Mouse (Mus musculus): ENCODE measurements around the gene Exosc1. TPM values are rescaled to one million over a fixed set of nuclear protein-coding genes. Genes with fewer than 3 reads are reported as not detected.
"Not testable (repeated sequence)": the region's sequence is repeated elsewhere in the genome, so short reads cannot be mapped to it uniquely, and the experiment has no call there.

The Exosc1 gene
- total RNA-seq (2021), result 10 to 100 TPM; 28.8 to 32.2 TPM
- long read RNA-seq, transcript Exosc1-201 (8 exons, 1,018 nt), result major isoform, 35 of 46 reads
- long read RNA-seq, partial matches to known transcripts, result 3 of 46 reads
- long read RNA-seq, other reads (novel, unspliced or antisense), result 7 of 46 reads

DNA sequence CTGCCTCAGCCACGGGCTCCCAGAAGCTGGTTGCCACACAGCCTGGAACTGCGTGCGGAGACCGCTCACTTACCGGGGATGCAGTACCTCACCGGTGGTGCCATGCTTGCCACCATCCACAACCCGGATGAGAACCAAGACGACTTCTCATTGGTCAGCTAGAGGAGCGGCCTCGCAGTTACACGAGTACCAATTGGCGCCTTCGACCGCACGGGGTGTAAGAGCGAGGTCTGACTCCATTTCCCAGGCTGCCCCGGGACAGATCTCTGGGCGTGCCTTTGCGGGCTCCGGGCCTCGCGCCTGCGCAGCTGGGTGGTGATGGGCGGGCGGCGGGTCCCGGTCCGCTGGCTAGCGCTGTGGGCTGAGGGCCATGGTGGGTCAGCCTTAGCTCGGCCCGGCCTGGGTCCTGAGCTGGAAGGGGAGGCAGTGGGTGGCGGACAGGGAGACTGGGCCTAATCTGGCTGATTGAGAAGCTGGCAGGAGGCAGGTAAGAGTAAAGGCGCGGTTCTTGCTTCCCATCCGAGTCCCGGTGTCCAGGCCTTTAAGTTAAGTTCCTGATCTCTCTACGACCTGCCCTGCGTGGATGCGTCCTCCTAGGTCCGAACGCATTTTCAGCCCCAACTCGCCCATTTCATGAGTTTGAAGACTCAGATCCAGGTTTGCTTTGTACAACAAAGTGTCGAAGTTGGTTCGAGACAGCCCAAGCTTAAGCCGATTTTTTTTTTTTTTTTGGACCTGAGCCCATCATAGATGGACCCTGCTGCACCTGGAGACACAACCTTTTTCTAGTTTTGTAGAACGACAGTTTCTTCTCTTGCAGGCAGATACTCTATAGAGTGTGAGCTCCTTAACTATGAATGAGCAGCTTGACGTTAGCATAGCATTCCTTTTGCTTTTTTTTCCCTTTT, at the start of gene Exosc1, which contains the start of gene Zdhhc16:
Gene Exosc1 (minus strand): TSS at position 245 of the 908 bp plus-strand sequence.
Gene Zdhhc16 (plus strand): TSS at position 302 of the 908 bp plus-strand sequence.
- peak; percentile 98 to 99 for DNase-seq (ENCODE audit: low spot score in 2 of 2)

DNA sequence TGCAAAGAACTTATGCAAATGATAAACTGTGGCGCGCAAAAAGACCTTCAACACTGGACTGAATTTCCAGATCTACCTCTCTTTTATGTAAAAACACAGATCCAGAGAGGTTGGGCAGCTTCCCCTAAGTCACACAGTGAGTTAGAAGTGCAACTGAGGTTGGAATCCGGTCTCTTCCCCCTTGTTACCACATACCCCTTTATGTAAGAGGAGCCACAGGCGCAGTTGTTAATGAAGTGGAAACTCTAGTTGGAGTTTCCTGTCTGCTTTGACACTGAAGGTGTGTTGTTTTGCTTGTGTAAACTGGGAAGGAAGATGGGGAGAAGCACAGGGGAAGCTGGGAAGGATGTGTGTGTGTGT, 49.5 kb upstream of the Exosc1 start:
- DNase-seq (ENCODE audit: low spot score in 2 of 2), result no peak

DNA sequence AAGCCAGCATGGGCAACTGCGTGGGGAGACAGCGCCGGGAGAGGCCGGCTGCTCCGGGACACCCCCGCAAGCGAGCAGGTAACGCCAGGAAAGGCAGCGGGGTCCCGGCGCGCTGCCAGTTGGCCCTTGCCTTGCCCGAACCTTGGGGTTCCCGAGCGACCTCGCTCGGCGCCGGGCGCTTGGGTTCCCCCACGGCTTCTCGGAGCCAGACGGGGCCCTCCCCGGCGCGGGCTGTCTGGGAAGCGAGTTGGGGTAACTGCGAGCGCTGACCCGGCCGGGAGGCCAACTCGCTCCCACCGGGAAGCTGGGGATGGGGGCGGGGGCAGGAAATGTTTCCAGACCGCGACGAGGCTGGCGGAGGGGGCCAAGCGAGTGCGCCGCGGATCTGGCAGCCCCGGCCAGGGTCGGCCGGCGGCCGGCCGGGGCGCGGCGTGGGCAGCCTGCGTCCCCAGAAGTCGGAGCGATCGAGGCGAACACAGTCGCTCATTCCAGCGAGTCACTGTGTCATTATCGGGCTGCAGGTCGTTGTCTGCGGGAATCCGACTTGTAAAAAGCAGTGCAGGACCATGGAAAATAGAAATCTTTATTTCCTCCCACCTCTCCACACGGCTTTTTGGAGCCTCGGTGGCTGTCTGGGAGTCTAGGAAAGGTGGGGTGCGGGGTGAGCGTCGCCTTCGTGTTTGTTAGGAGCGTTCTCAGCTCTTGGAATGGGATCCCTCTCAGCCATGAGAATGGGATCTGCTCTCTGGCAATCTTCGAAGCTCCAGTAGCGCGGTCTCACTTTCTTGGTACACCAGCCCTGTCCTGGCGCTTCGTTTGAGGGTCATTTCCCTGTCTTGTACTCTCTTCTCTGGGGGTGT, 48.9 kb upstream of the Exosc1 start:
- peak in 1 of 2 experiments; percentile 70 for DNase-seq (ENCODE audit: low spot score in 2 of 2)

DNA sequence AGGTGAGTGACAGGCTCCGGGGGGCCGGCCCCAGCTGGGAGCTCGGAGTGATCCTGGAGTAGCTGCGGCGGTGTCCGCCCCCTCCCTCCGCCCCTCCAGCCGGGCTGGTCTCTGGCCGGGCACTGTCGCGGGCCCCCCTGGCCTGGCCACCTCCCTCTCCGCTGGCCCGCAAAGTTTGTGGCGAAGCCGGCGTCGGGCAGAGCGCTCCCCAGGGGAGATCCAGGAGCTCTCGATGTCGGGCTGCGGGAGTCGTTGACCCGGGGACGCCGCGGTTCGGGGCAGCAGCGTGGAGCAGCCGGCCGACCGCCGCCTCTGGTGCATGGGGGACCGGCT, 48.3 kb upstream of the Exosc1 start, which contains the start of gene Ubtd1:
Gene Ubtd1 (plus strand): TSS at position 169 of the 333 bp plus-strand sequence.
- DNase-seq (ENCODE audit: low spot score in 2 of 2), result no peak

DNA sequence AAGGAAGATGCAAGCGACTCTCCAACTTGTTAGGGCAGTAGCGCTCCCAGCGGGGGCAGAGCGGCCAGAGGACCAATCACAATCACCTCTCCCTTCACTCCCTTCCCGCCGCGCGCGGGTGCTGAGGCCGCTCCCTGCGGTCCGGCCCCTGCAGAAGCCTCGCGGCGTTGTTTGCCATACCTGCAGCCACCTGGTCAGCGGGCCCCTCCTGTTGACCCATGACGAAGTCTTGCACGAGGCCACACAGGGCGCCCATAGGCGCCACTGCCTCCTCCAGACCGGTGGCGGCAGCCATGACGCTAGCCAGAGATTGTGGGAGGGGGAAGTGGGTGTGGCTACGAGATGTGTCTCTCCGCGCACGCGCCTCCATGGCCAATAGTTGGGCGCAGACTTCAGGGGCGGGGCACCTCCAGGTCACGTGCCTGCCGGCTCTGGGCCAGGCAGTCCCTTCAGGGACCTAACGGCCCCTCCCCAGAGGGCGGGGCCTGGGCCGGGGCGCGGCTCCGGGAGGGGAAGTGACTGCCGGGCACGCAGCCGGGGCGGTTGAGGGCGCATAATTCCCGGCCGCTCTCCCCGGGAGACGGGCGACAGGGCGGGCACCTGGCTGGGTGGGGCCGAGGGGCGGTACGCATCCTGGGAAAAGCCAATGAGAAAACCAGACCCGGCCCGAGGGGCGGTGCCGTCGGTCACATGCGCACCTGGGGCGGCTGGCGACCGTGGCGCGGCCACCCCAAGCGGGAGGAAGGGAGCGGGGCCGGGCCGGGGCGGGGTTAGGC, 47.8 kb upstream of the Exosc1 start, which contains the start of gene Mms19:
Gene Mms19 (minus strand): TSS at position 339 of the 776 bp plus-strand sequence.
- peak; percentile 98 to 99 for DNase-seq (ENCODE audit: low spot score in 2 of 2)

DNA sequence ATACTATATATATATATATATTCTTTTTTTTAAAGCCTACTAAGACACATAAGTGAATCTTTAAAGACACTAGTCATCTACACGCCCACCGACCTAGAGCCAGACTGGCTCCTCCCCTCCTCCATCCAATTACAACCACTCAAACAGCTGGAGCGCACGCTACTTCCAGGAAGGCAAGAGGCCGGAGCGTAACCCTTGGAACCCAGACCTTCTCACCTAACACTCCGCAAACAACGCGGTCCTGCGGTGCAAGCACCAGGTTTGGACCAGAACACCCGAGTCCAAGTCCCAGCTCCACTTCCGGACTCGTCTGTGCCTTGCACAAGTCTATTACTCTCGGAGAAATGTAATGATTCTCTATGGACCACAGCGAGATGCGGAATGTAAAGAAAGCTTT, 47.2 kb upstream of the Exosc1 start:
- no peak for DNase-seq (ENCODE audit: low spot score in 2 of 2)

DNA sequence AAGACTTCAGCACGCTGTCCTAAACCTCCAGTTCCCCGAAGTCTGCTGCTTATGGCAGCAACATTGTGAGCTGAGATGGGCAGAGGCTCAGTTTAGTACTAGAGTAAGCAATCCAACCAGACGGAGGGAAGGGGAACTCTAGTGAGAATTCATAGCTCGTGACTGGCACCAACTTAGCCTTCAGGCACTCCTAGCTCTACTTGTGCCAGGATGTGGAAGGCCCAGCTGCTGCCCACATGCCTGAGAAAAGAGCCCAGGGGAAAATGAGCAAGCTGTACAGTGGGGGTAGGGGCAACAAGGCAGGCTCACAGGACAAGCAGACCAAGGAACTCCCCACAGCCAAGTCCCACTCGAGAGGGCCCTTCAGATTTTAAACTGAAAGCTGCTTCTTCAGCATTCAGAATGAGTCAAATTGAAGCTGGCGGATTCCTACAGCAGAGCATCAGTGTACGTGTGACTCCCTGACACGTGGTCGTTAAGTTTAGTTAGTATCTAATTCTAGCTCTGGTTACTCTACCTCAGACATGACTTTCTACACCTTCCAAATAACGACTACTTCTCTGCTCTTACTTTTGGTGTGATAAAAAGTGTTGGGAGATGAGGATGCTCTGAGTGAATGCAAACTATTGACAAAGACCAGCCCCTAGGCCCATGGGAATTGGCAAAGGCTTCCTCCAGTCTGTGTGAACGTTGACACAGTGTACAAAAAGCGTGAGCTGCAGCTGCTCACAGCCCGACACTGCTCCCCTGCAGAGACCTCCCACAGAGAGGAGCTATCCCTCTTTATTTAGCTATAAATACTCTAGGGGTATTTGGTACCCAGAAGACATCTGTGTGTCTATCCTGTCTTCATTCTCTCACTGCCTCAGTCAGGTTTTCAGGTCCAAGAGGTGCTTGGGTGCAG, 40.9 kb upstream of the Exosc1 start:
- peak; percentile 22 to 32 for DNase-seq (ENCODE audit: low spot score in 2 of 2)

DNA sequence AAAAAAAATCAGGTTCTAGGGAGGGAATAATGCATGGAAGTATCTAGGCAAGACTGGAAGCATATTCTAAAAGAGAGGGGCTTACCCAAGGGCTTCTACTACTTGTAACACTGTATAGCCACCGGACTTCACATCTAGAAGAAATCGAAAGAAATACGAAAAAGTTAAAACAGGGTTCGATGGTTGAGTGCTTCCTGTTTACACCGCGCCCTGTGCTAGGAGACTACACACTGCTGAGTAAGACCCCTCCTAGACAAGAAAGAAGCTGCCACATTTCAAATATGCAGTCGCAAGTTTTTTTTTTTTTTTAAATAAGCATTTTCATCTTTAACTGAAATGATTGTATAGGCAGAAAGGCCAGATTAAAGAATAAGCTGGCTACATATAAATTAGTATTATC, 36.4 kb upstream of the Exosc1 start:
- no peak for DNase-seq (ENCODE audit: low spot score in 2 of 2)

DNA sequence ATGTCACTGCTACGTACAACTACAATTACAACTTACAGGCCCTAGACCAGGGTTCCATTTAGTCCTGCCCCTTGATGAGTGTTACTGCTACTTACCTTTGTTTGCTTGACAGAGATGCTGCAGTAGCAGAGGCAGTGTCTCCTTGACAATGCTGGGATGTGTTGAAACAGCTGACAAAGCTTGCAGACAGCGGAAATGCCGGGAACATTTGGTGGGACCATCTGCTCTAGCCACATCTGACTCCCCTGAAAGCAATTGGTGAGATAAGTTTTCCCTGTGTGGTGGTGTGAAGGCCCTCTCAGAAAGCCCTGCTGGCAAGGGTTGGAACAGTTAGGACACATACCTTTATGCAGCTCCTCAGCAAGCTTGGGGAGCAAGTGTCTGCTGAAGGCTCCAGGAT, 20.4 kb upstream of the Exosc1 start:
- DNase-seq (ENCODE audit: low spot score in 2 of 2), result peak; percentile 24 to 27

DNA sequence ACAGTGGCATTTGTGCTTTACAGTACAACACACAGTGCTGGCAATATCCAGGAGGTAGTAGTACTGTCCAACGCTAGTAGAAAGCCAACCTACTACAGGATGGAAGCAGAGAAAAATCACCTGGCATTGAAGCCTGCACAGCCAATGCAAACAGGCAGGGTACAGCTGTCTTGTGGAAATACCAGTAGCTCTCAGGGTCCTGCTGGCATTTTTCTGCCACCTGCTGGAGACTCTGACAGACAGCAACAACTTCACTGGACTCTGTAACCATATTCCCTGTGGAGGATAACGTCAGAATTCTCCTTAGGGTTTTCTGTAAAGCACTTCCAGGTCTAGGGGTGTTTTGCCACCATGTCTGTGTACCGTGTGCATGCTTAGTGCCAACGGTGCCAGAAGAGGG, 19.1 kb upstream of the Exosc1 start:
- DNase-seq (ENCODE audit: low spot score in 2 of 2), result no peak

DNA sequence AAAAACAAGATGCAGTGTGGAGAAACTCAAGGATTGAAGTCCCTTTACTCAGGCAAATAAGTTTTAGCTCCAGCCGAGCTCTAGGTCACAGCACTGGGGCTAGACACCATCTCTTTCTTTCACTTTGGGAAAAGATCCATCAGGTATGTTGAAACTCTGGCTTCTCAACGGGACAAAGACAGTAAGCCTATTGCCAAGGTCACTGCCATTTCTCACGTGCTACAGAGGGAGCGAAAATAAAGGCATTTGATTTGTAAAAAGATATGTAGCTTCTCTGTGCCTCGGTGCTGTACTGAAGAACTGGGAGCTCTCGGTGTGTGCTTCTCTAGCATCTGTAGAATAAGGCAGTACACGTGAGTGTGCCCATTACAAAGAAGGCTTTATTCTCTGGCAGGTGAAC, 10.6 kb upstream of the Exosc1 start:
- DNase-seq (ENCODE audit: low spot score in 2 of 2), result no peak

DNA sequence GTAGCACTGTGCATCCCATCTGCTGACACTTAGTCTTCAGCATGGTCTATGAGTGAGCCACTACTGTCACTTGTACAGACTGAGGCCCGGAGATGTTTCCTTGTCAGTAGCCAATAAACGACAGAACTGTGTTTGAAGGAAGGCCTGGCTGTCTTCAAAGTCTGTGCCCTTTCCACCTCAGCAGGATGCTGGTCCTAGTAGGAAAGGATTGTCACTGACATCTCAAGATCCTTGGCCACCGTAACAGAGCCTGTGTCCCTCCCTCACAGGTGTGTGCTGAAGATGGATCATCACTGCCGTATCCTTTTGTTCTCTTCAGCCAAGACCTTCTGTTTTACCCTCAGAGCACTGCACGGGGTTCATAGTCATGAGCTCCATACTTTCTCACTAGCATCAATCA, 5.3 kb upstream of the Exosc1 start:
- DNase-seq (ENCODE audit: low spot score in 2 of 2), result no peak

DNA sequence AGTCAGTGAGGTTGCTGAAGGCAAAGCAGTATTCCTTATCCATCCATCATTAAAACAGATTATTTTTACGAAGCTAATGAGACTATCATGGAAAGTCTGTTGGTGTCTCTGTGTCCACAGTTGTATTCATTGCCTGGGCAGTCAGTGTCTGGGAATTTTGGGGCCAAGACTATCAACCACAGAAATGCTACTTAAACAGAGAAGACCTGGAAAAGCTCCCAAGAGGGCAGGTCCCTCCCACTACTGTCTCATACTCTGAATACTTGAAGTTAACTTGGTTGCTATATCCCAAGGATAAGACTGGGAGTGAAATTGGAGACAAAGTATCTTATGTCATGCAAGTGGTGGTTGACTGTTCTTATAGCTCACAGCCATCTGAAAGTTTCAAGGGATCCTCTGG, 2.7 kb upstream of the Exosc1 start:
- no peak for DNase-seq (ENCODE audit: low spot score in 2 of 2)

DNA sequence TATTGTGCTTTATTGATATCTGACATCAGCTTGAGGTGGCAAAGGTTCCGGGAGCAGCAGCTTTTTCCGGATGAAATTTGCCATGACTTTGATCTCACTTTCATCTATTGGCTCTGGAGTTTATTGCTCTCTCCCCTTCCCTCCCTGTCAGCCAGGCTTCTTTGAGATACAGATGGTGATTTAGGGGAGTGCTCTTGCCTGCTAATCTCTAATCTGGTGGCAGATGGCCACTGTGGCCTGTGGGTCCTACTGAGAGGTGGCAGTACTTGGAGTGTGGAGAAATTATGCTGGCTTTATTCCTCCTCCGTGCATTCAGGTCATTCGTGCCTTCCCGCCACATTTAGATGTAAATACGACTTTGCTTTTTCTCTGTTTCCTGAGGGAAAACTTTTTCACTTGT, 901 bp upstream of the Exosc1 start:
- no peak for DNase-seq (ENCODE audit: low spot score in 2 of 2)

DNA sequence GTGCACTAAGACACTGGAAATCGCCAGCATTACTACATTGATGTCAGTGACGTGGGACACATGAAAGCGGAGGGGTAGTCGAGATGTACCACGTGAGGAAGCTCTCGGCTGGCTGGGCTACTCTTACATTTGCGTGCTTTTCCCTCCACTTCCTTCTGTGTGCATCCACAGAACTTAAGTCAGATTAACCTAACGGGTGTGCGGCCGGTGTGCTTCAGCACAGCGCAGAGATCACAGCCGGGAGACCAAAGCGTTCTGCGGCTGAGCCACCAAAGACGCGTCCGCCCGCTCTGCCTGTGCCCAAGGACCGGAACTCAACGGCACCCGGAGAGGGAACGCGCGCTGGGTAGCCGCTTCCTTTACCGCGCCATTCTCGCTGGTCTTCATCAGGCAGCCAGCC, 537 bp downstream of the Exosc1 start:
- no peak for DNase-seq (ENCODE audit: low spot score in 2 of 2)

DNA sequence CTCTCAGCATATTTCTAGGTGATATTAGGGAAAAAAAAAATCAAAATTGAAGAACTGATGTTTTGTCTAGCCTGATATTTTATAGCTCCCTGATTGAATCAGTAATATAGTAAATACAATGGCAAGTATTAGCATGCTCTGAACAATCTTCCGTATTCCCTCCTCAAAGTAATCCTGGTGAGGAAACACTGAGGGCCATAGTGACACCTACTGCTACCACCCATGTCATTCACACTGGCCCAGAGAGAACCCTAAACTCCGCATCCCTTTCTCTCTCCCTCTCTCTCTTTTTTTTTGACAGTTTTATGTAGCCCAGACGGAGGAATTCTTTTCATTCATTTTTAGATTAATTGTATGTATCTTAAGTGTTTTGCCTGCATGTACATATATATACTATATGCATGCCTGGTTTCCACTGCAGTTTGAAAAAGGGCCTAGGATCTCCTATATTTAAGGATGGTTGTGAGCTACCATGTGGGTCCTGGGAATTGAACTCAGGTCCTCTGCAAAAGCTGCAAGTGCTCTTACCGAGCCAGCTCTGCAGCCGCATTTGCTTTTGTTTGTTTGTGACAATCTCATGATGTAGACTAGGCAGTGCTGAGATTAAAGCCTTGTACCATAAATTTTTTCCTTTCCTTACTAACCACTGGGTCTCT, 12.7 kb downstream of the Exosc1 start:
- DNase-seq (ENCODE audit: low spot score in 2 of 2), result no peak

DNA sequence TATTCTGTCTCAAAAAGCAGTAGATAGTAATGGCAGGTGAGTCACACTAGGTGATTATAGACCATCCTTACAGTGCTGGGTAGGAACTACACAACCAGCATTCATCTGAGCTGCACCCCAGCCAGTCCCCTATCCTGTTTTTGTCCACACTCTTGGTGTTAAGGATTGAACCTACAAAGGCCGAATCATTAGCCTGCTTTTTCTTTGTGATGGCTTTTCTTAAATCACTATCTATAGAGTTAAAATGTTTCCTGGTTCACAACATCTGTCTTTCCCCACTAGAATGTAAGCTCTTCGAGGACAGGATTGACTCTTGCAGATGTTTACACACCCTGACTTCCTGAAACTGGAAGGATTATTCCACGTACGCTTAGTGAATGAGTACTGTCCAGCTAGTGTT, 13.8 kb downstream of the Exosc1 start:
- DNase-seq (ENCODE audit: low spot score in 2 of 2), result no peak

DNA sequence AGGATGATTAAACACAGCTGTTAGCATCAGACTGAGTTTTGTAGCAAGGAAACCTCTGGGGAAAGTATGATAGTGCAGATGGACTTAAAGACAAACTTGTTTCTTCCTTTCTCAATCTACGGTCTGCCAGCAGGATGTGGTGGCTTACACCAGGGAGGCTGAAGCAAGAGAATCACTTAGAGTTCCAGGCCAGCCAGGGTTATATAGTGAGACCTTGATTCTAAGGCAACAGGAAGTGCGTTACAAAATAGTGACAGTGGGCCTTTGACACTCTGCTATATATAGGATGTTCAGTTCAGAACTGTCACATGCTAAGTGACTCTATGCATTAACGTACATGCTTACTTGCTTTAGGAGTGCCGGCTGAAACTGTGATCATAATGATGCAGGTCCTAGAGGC, 16.4 kb downstream of the Exosc1 start:
- no peak for DNase-seq (ENCODE audit: low spot score in 2 of 2)

DNA sequence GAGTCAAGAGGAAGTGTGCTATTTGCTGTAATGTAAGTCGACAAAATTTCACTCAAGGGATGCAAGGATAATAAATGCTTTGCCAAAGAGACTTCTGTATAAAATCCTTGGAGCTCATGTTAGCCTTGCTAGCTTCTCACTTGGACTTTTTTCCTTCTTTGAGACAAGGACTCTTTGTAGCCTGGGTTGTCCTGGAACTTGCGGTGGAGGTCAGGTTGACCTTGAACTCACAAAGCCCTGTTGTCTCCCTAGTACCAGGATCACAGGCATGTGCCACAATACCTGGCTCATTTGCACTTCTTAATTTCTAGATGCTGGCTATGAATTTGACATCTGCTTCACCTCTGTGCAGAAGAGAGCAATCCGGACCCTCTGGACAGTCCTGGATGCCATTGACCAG, 17.9 kb downstream of the Exosc1 start:
- no peak for DNase-seq (ENCODE audit: low spot score in 2 of 2)

DNA sequence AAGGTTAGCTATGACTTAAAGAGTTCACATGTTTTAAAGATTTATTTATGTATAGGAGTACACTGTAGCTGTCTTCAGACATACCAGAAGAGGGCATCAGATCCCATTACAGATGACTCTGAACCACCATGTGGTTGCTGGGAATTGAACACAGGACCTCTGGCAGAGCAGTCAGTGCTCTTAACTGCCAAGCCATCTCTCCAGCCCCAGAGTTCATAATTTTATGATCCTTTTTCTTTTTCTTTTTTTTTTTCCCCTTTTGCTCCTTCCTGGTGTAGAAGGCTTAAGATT, 18.7 kb downstream of the Exosc1 start:
- DNase-seq (ENCODE audit: low spot score in 2 of 2), result not testable (repeated sequence)

Measured in layer of hippocampus, postnatal 10 days (tissue).